Mouse (Mus musculus): ENCODE measurements at regions not wholly inside any gene's neighbourhood (a gene's known extent, or its start where the extent isn't known, plus 50 kb on each side); places are given as distances from the start of the nearest gene placed in this dataset.
A peak's percentile ranks its signal among the peaks of the same experiment; 100 is the strongest.

DNA sequence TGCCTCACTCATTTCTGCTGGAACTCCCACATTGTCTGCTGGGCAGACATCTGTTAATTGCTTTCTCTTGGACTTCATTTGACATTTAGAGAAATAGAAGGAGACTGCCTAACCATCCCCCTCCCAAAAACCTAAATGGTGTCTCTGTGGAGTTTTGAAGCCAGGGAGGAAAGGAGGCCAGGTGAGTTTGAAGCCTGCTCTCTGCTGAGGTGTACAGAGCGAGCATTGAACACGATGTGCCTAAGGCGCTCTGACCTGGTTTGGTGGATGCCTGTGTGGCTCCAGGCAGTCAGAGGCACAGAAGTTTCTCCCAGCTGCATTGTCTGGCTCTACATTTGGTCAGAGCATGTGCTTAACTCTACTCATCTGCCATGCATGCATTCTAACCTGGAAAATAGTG is 302.6 kb upstream of the Camk1g start:
- DNase-seq = peak; percentile 40

DNA sequence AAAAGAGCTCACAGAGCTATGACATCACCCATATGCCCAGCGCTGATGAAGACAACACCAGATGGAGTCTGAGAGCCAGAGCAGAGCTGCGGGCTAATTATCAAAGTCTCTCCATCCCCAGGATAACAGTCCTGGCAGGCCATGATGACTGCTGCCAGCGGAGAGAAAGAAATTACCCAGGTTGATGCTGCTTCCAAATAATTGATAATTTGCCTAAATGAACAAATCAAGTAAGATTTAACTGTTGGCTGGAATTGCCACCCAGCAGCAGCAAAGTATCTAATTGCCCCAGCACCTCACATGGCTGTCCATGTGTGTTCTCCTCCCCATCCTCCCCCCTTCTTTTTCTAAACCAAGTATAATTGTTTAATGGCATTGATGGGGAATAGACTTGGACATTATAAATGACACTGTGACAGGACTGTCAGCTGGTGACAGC is 301.7 kb upstream of the Camk1g start:
- peak; percentile 61 for DNase-seq

DNA sequence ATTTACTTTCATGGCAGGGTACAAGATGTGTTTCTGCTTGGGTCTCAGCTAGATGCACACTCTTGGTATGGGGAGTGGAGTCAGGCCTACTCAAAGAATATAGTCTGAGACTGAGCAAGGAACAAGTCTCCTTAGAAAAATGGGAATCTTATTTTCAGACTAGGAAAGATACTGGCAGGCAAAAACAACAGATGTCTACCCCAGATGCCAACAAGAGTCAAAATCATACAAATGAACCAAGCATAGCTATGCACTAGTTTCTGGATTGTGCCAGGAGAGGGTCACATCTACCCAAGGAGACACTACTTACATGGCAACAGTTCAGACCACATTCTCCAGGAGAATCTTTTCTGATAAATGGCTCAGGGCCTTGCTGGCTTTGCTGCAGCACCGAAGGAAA is 300.9 kb upstream of the Camk1g start:
- no peak for DNase-seq

DNA sequence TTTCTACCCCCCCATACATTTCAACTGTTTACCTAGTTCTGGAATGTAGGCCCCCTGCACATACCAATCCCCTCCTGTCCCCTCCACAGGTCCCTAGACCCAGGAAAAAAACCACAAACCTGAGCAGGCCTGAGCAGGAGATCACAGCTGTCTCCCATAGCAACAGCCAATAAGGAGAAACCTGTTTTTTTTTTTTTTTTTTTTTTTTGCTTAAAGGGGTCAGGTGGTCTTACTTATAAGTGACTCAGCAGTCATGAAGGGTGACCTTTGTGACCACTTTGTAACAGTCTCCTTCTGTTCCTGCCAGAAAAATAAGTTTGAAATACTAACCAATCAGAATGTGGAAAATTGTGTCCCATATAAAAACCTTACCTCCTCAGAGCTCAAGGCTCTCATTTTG is 299.9 kb upstream of the Camk1g start:
- no peak for DNase-seq

DNA sequence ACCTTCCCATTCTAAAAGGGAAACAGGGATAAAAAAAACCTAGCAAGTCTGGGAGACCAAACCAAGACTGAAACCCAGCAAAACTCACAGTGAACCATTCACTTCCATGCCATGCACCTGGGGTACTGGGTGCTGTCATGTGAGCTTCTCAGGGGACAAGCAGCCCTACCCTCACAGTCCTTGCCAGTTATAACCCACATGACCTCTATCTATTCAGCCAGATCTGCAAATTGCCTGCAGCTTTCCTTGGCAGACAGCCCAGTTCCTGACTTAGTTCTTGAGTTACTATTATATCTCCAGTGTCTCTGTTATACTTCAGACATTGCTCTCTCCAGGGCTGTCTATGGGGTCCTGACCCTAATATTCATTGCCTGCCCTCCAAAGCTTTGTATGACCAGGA is 298.7 kb upstream of the Camk1g start:
- peak; percentile 46 for DNase-seq

DNA sequence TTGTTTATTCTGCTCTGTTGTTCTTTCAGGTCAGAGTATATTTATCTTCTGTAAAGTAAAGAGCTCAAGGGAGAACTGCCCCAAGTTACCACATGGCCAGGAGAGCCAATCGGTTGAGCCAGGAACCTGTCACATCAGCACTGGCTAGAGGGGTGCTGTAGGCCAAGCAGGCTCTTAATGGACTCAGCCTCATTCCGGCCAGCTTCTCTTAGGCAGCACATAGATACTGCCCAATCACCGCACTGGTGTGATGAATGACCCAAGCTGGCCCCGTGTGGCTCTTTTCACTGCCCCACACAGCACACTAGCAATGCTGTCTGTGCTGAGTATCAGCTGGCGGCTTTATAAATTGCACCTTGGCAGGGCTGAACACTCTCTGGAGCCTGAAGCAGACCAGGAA is 295.8 kb upstream of the Camk1g start:
- peak; percentile 27 for DNase-seq

DNA sequence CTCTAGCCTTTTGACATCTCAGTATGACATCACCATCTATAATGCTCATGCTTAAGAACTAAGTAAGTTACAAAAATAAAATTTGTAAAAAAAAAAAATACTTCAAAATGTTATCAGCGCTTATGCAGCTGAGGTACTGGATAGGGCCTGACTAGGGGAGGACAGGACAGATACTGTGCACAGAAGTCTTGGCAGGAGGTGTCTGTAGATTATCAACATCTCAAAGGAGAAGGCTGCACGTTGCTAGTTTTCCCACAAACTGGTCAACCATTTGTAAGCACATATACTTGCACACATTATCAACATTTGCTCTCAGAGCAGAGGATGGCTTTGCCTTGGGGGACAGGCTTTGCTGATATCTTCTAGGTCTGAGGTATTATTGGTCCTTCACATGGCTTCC is 294.5 kb upstream of the Camk1g start:
- no peak for DNase-seq

DNA sequence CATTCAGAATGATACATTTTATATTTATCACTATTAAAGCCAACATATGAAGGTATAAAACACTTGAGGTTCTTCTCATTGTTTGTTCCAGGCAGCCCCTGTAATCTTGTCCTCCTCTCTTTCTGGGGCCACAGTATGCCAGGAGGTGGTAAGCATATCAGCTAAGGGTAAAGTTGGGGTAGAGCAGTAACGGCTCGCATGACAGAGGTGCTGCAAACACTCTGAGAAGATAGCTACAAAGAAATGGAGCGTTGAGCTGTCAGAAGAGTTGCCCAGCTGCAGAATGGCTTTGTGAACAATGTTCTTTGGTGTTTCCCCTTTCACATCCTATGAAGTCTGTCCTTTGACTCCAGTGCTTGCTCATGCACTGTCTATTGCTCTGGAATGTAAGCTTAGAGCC is 293.5 kb upstream of the Camk1g start:
- DNase-seq = no peak

DNA sequence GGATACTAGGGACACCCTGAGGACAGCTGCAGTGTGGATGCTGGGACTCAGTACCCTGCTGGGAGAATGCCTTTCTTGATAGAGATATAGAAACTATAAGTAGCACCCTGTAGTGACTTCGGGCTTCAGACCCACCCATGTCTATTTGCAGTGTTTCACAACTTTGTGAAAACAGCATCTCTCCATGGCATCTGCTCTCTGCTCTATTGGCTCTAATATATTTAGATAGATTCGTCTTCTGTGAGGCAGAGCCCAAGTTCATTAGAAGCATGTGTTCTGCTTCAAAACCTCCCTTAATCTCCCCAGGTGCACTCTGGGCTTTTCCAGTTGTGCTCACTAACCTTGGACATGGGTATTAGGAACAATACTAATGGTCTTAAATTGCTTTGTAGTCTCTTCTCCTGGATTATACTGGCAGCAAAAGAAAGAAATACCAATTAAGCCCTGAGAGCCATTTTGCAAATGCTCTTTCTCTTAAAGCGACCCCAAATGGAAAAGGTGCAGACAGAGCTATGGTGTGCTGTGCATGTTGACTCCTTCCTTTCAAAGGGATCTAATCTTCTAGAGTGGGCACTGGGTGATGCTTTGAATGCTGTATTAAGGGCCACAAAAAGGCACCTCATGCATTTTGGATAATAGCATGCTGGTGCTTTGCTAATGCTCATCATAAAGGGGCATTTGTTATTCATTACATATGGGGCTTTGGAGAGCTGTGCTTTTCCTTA is 292.2 kb upstream of the Camk1g start:
- DNase-seq = no peak

DNA sequence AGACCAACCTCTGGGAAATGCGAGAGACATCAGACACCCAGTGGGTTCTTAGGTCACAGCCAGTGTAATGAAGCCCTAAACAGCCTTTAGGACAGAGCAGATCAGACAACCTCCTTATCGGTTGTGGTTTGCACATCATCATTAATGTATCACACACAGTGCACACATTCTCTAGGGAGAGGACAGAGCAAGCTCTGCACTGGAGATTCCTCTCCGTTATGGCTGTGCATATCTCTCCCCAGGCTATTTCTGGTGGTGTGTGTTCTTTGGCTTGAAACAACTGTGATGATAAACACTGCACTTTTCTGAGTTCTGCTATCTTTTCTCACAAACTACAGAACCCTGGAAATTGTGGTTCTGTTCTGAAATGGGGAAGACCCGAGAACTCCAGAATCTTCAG is 291.3 kb upstream of the Camk1g start:
- no peak for DNase-seq

DNA sequence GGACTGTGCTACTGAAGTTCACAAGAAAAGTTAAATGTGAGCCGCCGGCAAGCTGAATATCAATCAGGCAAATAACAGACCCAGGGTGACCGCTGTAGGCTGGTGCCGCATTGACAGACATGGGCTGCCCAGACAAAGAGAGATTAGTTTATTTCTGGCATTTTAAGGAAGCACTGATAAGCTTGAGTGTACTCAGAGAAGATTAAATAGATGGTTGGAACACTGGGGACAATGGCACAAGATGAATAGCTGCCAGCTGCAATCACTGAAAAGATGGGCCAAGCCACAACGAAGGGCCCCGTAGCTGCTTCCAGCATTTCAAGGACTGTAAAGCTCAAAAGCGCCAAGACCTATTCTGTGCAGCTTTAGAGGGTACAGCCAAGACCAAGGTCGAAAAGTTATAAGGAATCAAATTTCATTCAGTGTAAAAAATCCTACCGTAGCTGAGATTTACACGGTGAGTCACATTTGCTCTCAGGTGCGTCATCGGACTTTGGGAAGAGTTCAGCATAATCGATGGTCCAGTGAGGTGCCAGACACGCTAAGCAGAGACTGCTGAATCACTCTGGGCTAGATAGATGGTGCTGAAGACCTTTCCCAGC is 285.1 kb upstream of the Camk1g start:
- DNase-seq = no peak

DNA sequence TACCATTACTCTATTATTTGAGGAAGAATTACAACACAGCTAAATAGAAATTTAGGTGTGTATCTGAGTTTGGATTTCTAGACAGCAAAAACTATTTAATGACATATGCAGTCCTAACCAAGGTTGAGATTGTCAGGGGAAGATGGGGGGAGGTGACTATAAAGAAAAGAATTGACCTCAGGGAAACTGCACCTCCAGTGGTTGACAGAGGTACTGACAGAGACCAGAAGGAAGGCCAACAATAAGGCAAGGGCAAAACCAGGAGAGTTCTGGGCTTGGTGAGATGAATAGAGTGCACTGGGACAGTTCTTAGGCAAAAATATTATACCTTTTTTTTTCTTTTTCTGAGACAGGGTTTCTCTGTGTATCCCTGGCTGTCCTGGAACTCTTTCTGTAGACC is 280.2 kb upstream of the Camk1g start:
- no peak for DNase-seq

DNA sequence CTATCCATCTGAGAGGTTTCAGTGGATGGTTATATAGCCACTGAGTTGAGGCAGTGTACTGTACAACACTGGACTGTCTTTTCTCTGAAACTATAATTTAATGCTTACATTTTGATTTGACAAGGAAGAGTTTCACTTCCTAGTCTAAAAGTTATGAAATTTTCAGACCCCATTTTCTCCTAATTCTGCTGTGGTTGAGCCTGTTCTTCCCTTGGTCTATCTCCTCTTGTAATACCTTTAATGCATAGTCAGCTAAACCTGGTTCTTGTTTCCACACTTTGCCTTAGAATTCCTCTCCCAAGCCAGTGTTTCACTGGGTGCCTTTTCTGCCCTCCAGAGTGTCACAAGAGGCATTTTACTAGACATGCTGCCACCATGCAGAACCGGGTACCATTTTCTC is 279.3 kb upstream of the Camk1g start:
- DNase-seq = no peak

DNA sequence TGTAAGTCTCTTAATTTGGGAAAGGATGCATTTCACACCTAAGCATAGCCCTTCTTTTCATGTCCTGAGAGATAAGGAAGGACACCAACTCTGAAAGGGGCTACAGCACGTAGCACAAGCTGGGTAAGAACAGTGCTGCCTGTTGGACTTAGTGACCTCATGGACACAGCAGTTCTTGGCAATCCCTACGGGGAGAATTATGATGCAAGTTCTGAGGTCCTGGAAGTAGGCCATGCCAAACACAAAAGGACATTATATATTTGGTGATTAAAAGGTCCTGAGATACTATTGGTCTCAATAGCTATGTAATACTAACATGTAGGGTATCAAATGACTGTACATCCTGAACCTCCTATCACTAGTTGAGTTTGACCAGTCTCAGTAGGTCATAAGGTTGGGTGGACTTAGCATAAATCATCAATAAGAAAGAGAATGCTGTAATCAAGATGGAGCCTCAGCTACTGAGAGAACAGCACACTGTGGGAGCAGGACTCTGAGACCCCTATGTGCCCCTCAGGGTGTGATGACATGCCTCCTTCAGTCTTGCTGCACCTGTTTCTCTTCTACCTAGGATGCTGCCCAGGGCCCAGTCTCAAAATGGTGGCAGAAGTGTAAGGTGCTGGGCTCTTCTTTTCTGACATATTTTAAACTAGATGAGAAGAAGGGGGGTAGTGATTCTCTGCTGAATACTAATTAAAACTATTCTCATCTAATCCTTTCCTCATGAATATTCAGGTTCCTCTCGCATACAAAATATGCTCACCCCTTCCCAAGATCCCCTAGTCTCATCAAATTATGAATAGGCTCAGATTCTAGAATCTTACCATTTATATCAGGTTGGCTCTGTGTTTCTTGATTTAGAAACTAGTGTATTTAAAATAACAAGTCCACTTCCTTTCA is 277.5 kb upstream of the Camk1g start:
- no peak for DNase-seq

DNA sequence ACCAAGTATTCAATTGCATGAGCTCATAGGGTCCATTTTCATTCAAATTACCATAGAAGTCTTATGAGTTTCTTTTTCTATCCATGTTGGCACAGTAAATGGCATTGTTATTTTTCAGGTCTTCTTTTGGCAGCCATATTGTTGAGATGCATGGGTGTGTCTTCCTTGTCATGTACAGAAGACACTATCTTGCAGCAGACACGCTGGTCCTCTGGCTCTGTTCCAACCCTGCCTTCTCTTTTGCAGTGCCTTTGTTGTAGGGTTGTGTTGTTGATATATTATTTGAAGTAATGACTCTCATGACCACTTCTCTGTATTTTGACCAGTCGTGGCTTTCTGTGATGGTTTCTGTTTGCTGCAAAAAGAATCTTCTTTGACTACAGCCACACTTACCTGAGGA is 274.4 kb upstream of the Camk1g start:
- DNase-seq = no peak

DNA sequence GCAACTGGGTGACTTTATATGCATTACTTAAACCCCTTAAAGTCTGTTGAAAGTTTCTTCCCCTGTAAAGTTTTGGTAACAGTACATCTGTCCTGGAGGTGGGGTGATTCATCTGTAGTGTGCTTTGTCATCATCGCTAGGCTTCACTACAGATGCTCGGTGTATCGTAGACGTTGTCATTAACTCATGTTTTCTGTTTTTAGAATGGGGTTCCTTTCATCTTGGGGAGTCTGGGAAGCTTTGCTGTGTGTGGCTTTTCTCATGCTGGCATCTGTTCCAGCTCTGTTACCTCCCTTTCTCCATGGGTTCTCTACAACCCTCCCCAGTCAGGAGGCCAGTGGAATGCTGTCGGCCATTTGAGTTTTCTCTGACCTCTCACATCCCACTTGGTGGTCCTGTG is 266.4 kb upstream of the Camk1g start:
- no peak for DNase-seq

DNA sequence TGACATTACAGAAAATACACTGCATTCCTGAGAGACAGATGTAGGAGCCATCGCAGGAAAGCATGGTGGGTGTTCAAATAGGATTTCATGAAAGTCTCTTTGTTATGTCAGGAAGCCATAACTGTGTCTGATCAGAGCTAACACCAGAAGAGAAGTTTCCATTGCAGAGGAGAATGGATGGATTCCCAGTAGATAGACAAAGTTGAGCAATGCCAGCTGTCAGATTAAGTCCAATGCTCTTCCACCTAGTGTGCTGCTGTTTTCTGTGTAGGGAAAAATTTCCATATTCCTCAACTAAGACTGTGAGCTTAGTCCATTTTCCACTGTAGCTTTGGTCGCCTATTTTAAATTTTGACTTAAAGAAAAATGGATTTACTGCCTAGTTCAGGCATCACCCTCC is 262.0 kb upstream of the Camk1g start:
- DNase-seq = no peak

DNA sequence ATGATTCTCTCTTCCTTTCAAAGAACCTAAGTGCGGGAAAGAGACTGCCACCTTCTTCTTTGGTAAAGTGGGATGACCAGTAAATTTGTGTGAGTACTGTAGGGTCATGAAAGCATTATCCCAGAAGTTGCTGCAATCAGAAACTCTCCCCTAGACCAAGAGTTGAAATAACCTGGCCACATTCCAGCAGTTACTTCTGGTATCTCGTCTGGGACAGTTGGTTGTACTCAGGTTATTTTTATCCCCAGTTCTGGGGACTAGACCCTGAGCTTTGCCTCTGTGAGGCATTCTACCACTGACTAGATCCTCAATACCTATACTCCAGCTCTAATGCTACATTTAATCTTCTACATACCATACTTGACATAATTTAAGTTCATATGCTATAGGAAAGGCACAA is 259.8 kb upstream of the Camk1g start:
- no peak for DNase-seq

DNA sequence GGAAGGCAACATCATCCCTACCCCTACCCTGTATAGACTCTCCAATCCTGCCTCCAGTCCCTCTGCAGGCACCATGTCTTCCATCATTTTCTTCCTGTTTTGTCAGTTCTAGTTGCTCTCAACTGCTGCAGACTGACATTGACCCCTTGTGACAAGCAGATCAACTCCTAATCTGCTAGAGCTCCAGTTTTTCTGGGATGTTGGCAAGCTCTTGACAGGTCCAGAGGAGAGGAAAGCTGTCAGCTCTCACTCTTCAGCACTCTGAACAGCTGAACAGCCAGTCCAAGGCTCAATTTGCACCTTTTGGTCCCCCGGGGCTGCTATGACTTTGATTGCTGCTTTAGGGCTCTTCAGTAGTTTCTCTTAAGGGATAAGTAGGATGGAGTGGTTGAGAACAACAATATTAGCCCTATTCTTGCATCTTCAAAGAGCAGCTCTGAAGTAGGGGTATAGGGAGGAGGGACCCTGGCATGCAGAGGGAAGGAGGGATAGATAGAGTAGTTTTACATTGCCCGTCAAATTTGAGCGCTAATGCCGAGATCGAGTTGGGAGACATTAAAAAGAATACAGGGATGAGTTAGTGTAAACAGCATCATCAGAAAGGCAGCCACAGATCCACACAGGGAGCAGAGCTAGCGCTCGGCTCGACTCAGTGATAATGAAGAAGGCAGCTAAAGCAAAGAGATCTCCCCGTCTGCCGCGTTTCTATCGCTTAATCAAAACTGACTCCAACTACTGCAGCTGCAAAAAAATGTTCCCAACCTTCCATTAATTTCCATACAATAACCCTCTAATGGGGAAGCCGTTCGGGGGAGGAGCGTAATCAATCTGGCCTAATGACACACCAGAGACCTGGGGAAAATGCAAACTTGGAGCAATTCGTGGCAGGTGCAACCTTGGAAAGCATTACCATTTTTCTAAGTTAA is 257.1 kb upstream of the Camk1g start:
- DNase-seq = peak; percentile 59

DNA sequence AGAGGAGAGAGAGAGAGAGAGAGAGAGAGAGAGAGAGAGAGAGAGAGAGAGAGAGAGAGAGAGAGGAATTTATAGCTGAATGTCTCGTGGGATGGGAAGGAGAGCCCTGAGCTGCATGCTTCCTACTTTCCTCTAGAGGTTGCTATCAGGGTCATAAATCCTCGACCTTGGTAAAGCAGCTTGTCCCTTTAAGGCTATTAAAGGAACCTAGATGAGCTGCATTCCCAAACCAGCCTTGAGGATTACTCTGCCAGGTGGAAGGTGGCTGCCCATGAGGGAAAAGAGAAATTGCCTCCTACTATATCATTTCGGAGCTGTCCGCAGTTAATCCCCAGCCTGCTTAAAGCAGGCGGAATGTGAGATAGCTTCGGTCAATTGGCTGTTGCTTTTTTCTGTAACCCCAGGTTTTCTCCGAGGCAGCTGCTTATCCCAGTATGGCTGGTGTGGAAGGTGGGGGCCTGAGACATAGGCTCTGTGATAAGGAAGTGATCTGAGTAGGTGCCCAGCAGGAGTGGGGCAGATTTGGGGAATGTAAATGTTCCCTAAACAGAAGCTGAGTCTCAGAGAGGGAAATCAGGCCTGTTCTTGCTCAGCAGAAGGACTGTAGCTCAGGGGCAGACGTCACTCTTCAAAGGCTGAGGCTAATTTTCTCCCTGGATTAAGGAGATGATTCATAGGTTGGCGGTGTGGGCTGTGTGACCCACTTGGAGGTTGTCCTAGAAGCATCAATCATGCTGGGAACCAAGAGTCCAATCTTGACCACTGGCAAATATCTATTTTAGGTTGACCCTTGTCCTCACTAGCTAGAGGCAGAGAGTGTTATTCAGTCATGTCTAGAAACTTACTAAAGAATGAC is 255.2 kb upstream of the Camk1g start:
- DNase-seq = peak; percentile 47

DNA sequence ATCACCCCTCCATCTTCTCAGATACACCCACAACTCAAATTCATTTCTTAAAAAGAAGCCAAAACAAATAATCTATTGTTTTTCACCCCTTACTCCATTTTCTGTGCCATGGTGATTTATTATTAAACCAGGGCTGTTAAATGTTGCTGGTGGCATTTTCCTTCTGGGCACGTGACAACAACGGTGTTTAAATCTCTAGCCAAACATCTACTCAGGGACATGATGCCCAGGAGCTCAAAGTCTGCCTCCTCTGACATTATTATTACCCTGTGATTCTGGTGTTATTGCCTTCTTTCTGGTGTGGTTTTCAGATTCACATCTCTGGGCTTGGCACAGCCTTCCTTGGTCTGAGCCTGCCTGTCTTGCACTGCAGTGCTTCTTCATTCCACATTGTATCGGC is 253.5 kb upstream of the Camk1g start:
- DNase-seq = no peak

DNA sequence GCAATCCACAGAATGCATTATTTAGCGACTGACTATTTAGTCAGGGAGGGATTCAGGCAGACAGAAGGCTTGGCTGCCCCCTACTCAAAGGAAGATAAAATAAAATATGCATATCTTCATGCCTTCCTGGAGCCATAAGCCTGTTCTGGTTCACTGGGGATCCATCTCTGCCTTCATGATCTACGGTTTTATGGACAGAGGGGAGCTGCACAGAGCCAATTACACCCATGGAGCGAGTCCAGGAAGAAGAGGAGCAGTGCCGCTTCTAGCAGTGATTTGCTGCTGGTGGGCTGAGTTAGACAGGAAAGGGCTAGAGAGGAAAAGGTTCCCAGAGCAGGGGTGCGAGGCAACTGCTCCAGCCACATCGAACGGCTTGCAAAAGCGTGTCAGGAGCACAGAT is 248.2 kb upstream of the Camk1g start:
- DNase-seq = no peak

Measured in retina, postnatal 1 day (tissue).